In the genomic region with DNA sequence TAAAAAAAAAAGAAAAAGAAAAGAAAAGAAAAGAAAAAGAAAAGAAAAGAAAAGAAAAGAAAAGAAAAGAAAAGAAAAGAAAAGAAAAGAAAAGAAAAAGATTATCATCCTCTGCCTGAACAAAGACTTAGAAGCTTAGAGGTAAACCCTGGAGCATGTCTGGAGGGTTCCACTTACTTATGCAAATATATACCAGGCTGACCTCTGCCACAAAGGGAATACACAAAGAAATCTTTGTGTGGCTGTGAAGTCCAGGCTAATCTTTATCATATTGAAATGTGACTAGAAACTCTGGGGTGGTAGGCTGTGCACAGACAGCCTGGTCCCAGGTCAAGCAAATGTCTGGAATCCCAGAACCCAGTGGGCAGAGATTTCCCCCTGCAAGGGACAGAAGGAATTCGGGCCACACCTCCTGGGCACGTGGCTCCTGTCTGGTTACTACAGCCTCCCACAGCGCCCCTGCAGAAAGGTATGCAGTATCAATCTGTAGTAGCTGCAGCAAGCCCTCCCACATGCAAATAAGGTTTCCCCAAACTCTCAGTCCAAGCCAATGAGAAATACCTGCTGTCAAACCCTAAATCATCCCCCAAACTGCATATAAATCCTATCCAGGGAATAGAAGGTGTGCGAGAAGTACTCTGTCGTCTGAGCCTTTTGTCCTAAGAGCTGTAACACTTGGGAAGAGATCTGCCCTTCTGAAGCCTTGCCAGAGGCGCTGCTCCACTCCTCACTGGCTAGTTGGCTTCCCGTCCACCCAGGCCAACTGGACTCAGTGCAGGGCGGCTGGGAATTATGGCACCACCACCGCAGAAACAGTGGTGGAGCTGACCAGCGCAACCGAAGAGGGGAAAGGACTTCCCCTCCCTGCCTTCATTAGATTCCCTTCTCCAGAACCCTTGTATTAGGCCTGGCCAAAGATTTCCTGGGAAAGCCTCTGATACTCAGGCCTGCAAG, we compare ENCODE assay signal across 13 mouse cellular contexts.
A peak's percentile ranks its signal among the peaks of the same experiment; 100 is the strongest.
DNase-seq lines count a peak whose midpoint lies in the region; ATAC-seq and TF ChIP-seq lines count a peak whose summit lies in the region.
"Had no signal": no experiment of that assay in that cellular context is flagged by ENCODE, and none has a peak within 500 bp of the region (broad histone marks: within the 10 kb centered on the region; RNA-seq: fewer than 3 reads in every experiment).

No protein-coding gene starts in this region.

- no peak overlapping the region for H3K27ac ChIP-seq in lung, embryonic 15.5 days
- no peak overlapping the region for H3K27ac ChIP-seq in midbrain, embryonic 14.5 days (replicated peaks; ENCODE audit: low read depth, low read length)
- H3K27ac ChIP-seq: heart, embryonic 15.5 days; intestine, embryonic 15.5 days had no signal

- peak; percentile 4 to 8 for DNase-seq in cerebellum, postnatal 25 days
- no peak for DNase-seq in cerebellum, adult 11 months
- DNase-seq in lung, adult 2 months: no peak
- DNase-seq in embryo, embryonic 10.5 days (ENCODE audit: low spot score): peak; percentile 55
- peak; percentile 19 for DNase-seq in midbrain, embryonic 14.5 days
- DNase-seq in layer of hippocampus, postnatal 36 days: no peak
- no peak for DNase-seq in gastrocnemius, adult 8-10 months (ENCODE audit: low spot score in 2 of 2)
- DNase-seq: cerebellum, adult 8-10 months; gastrocnemius, postnatal 36 days; kidney, postnatal 10 days had no signal

- ATAC-seq in lung, embryonic 15.5 days (ENCODE audit: borderline replicate concordance, extremely low read depth, low FRiP score, low TSS enrichment): peak; percentile 46; the same call in 1 of the 2 replicates
- ATAC-seq in midbrain, embryonic 14.5 days (ENCODE audit: low FRiP score, low TSS enrichment): peak; percentile 68; the same call in 1 of the 2 replicates
- ATAC-seq: intestine, embryonic 15.5 days had no signal

- H3K27me3 ChIP-seq in lung, embryonic 15.5 days: no peaks in the 10 kb centered on the region
- H3K27me3 ChIP-seq in midbrain, embryonic 14.5 days (ENCODE audit: control insufficient read depth, insufficient read depth, low read length): no peaks in the 10 kb centered on the region
- H3K27me3 ChIP-seq: heart, embryonic 15.5 days; intestine, embryonic 15.5 days had no signal

- H3K9me3 ChIP-seq in lung, embryonic 15.5 days: no peaks in the 10 kb centered on the region
- no peaks in the 10 kb centered on the region for H3K9me3 ChIP-seq in midbrain, embryonic 14.5 days (ENCODE audit: control insufficient read depth, low read length)
- H3K9me3 ChIP-seq: heart, embryonic 15.5 days; intestine, embryonic 15.5 days had no signal

- 53% methylated on average over 11 of the region's 11 CpGs for WGBS in lung, embryonic 15.5 days
- WGBS in lung, adult 2 months: 55% methylated on average over 11 of the region's 11 CpGs
- 37% methylated on average over 11 of the region's 11 CpGs for WGBS in midbrain, embryonic 14.5 days

- no peak for TF ChIP-seq CTCF in lung, adult 2 months (IDR thresholded peaks at IDR 0.05; ENCODE audit: insufficient read depth, low read length)

- no peak overlapping the region for H3K9ac ChIP-seq in lung, embryonic 15.5 days
- H3K9ac ChIP-seq in midbrain, embryonic 14.5 days (replicated peaks; ENCODE audit: low read length): no peak overlapping the region
- H3K9ac ChIP-seq: heart, embryonic 15.5 days; intestine, embryonic 15.5 days had no signal

- no peaks in the 10 kb centered on the region for H3K4me1 ChIP-seq in lung, embryonic 15.5 days
- no peaks in the 10 kb centered on the region for H3K4me1 ChIP-seq in lung, adult 2 months (ENCODE audit: control insufficient read depth, insufficient read depth, low read length)
- no peaks in the 10 kb centered on the region for H3K4me1 ChIP-seq in midbrain, embryonic 14.5 days (ENCODE audit: control insufficient read depth, insufficient read depth, low read length)
- H3K4me1 ChIP-seq: heart, embryonic 15.5 days; intestine, embryonic 15.5 days had no signal

- no peak for TF ChIP-seq POLR2A in lung, adult 2 months (IDR thresholded peaks at IDR 0.05; ENCODE audit: borderline replicate concordance, extremely low read depth, low read depth, low read length)

- no peak overlapping the region for H3K4me3 ChIP-seq in lung, embryonic 15.5 days
- H3K4me3 ChIP-seq in lung, adult 2 months (replicated peaks; ENCODE audit: extremely low read depth, low read depth, low read length): no peak overlapping the region
- no peak overlapping the region for H3K4me3 ChIP-seq in midbrain, embryonic 14.5 days (replicated peaks; ENCODE audit: low read depth, low read length)
- H3K4me3 ChIP-seq: heart, embryonic 15.5 days; intestine, embryonic 15.5 days had no signal

- H3K36me3 ChIP-seq in lung, embryonic 15.5 days: no peaks in the 10 kb centered on the region
- H3K36me3 ChIP-seq in midbrain, embryonic 14.5 days (ENCODE audit: control insufficient read depth, insufficient read depth, low read length): no peaks in the 10 kb centered on the region
- H3K36me3 ChIP-seq: heart, embryonic 15.5 days; intestine, embryonic 15.5 days had no signal

- H3K4me2 ChIP-seq in lung, embryonic 15.5 days: no peak overlapping the region
- H3K4me2 ChIP-seq in midbrain, embryonic 14.5 days (ENCODE audit: low read length): no peak overlapping the region
- H3K4me2 ChIP-seq: heart, embryonic 15.5 days; intestine, embryonic 15.5 days had no signal

Comparison
In these comparisons a context has a peak if more than half of its experiments do, and no peak if none do; other contexts are left out.
1. DNase-seq: peak in cerebellum, postnatal 25 days (2 of 2), embryo, embryonic 10.5 days (single experiment) and midbrain, embryonic 14.5 days (single experiment); none in cerebellum, adult 11 months (single experiment), lung, adult 2 months (single experiment), layer of hippocampus, postnatal 36 days (0 of 2) and gastrocnemius, adult 8-10 months (0 of 2).